Mouse (Mus musculus): Measurements from ENCODE around the gene Phf23.
"Not testable (repeated sequence)": the region's sequence is repeated elsewhere in the genome, so short reads cannot be mapped to it uniquely, and the experiment has no call there.

Gene Phf23

DNA sequence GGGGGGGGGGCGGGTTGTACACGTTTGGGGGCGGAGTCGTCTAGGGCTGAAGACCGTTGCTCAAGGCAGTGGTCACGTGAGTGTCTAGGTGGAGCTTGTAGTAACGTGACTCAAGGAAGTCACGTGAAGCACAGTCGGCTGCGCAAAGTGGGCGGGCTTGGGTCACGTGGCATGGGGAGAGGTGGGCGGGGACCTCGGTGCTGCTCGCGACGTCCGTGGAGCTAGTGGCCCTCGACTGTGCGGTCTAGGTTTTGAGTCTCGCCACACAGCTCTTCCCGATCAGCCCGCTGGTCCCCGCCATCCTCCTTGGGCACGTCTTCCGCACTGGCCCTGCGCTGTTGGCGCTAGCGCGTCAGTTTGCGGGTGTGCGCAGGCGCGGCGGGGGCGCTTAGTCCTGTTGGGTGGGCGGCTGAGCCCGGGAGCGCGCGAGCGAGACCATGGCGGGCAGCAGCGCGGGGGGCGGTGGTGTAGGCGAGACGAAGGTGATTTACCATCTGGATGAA is 4.9 kb downstream of the Phf23 start, which contains the start of gene Dvl2:
Gene Dvl2 (plus strand): TSS at position 200 of the 503 bp plus-strand sequence.
- DNase-seq (ENCODE audit: low spot score): peak; percentile 74

DNA sequence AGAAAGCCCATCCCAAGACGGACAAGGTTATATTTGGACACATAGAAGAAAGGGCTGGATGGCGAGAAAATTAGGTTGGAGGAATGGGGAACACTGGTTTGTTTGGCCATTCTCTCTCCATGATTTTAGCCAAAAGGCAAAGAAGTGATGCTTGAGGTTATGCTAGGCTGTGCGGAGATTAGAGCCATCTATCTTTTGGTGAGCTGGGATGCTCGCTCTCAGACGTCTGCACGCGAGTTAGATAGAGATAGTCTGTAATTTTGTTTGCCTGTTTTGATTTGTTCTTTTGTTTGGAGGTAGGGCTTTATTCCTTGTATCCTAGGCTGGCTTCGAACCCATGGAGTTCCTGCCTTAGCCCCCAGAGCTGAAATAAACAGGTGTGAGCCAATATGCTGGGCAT is 5.6 kb downstream of the Phf23 start:
- DNase-seq (ENCODE audit: low spot score): no peak

DNA sequence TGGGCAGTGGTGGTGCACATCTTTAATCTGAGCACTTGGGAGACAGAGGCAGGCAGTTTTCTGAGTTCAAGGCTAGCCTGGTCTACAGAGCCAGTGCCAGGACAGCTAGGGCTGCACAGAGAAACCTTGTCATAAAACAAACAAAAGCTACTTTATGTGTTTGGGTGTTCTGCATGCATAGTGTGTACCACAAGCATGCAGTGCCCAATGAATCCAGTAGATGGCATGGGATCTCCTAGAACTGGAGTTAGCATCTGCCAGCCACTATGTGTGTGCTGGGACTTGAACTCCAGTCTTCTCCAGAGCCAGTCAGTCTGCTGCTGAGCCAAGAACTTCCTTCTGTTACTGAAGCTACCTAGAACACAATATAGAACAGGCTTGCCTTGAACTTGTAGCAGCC is 6.3 kb downstream of the Phf23 start:
- no peak for DNase-seq (ENCODE audit: low spot score)

DNA sequence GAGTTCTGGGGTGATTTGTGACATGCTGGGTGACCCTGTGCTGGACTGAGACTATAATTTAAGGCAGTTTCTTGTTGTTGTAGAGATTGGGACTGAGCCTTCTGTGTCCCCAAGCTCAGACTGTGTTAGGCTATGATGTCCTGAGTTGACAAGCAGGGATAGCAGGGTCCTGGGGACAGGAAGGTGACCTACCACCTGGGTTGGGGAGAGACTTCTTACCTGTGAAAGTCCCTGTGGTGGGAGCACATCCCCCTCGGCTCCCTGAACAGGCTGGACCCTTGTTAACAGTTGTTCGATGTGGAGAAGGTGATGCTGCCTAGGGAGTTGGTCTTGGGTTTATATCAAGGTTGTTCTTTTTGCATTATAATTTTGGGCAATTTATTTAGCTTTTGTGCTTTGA is 6.9 kb downstream of the Phf23 start:
- DNase-seq (ENCODE audit: low spot score): no peak

DNA sequence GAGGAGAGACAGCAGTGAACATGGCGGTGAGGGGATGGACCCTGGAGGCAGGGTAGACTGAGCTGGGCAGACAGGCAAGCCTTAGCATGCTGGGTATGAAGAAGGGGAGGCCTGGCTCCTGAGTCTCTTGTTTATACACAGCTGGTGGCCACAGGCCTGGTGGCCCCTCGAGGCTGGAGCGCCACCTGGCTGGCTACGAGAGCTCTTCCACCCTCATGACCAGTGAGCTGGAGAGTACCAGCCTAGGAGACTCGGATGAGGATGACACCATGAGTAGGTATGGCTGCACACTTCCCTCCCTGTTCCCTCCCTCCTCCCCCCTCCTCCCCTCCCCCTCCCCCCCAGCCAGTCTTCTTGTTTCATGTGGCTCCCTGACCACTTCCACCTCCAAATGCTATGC is 9.9 kb downstream of the Phf23 start:
- no peak for DNase-seq (ENCODE audit: low spot score)

DNA sequence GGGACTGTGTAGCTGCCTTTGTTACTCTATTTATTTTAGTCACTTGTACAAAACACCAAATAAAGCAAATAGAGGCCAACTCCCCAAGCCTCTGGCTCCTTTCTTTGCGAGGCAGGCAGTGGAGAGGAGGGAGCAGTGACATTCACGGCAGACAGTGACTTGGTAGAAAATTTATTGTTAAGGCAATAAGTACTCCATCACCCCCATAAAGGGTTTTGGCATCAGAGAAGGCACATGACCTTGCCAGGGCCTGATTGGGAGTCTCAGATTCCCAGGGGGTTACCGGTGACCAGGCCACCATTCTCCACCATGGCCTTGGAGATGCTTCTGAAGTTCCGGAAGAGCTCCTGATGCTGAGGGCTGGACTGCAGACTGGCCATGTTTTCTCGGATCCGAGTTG is 14.5 kb downstream of the Phf23 start:
- no peak for DNase-seq (ENCODE audit: low spot score)

DNA sequence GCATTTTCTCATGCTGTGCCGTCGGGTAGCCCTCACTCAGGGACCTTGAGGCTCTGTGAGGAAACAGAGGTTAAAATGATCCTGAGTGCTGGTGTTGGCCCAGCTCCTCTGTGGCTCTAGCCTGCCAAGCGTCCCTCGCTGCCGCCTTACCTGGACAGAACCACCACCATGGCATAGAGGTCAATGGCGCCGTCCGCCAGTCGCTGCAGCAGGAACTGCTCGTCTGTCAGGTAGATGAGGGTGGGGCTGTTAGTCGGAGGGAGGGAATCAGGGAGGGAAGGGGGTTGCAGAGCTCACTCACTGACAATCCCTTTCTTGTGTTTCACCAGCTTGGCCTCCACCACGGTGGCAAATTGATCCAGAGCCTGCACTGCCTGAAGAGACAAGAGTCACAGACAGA is 15.0 kb downstream of the Phf23 start:
- DNase-seq (ENCODE audit: low spot score): no peak

DNA sequence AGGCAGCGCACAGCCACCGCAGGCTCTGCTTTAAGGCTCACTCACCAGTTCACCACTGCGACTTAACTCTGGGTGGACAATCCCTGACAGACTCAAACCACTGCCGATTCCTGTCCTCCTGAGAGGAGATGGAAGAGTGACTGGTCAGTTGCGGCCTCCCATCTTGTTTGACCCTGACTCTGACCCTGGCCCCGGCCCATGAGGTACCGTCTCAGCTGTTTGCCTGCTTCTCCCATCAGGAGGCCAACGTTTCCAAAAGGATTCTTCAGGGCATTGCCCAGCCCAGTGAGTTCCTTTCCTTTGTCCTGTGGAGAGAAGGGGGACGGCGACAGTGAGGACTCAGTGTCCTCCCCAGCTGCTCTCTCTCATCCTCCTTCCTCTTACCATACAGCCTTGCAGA is 15.4 kb downstream of the Phf23 start:
- no peak for DNase-seq (ENCODE audit: low spot score)

DNA sequence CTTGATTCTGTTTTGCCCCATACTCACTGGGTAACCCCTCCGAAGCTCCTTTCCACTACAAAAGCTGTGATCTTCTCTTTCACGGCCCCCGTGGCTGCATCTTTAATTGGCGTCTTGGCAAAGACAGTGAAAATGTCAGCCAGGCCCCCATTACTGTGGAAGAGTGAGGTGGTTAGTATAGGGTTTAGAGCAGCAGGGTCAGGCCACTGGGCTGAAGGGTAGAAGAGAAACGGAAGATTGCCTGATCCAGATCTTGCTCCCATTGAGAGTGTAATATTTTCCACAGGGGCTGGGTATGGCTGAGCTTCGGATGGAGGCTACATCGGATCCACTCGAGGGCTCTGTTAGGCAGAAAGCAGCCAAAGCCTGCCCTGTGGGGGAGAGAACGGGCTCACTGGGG is 17.4 kb downstream of the Phf23 start:
- DNase-seq (ENCODE audit: low spot score): no peak

DNA sequence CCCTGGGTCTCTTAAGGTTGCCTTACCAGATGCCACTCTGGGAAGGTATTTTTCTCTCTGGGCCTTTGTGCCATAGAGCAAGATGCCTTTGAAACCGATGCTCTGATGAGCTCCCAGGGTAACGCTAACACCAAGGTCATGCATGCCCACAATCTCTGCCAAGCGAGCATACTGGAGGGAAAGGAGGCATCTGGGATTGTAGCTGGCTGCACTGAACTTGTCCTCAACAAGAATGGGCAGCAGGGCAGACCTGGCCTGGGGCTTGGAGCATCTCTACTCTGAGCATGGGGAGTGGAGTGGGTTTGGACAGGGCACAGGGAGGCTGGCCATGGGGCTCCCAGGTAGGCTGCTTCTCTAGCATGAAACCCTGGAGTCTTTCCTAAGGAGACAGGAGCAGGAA is 17.8 kb downstream of the Phf23 start:
- no peak for DNase-seq (ENCODE audit: low spot score)

DNA sequence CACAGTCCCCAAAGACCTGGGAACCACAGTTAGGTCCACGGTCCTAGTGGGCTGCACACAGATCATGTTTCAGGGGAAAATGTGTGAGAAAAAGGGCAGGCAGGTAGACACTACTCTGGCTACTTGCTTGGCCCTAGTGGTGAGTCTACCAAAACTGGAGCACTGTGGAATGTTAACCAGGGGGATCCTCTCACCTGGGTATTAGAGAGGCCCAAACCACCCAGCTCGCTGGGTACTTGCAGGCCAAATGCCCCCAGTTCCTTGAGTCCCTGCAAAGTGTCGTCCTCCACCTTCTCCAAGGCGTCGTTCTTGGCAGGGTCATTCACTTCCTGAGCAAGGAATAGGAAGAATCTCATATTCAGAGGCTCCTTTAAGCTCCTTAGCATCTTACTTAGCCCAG is 18.5 kb downstream of the Phf23 start:
- DNase-seq (ENCODE audit: low spot score): no peak

DNA sequence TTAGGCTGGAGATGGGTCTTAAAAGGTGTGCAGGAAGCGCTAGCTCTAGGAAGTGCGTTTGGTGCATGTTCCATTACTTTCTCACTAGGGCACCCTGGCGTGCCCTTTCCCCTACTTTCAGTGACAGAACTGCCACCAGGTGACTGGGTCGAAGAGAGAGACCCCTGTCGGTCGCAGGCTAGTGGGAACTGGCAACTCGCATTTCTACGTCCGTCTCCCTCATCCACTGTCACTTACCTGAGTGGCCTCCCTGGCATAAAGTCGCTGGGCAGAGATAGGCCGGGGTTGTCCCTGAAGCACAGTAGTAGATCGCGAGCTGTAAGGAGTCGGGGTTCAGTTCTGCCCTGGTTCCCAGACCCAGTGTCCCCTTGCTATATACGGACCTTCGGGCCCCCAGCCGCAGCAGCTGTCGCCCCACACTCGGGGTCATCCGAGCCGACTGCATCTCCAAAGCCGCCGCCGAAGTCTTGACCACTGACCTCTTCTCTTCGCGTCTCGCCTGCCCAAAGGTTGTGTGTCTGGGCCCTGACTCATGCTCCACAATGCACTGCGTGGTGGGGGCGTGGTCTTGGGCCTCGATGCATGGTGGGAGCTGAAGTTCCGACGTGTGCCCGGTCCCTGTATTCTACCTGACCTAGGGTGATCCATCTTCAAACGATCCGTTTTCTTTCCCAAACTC is 19.4 kb downstream of the Phf23 start, which contains the start of gene Acadvl:
Gene Acadvl (minus strand): TSS at position 532 of the 679 bp plus-strand sequence.
- DNase-seq (ENCODE audit: low spot score): peak; percentile 72

DNA sequence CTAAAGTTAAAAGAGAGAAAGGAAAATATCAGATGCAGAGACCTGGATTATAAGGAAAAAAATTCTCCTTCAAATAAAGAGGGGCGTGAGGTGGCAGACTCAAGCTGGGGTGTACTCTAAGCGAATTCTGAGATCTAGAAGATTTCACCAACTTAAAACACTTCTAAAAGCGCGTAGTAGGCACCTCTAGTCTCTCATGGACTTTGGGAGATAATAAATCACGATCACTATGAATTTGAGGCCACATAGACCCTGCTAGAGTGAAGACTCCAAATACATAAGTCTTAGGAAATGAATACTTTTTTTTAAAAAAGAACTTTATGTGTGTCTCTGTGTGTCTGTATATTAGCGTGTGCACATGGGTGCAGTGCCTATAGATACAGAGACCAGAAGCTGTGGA is 20.1 kb downstream of the Phf23 start:
- no peak for DNase-seq (ENCODE audit: low spot score)

DNA sequence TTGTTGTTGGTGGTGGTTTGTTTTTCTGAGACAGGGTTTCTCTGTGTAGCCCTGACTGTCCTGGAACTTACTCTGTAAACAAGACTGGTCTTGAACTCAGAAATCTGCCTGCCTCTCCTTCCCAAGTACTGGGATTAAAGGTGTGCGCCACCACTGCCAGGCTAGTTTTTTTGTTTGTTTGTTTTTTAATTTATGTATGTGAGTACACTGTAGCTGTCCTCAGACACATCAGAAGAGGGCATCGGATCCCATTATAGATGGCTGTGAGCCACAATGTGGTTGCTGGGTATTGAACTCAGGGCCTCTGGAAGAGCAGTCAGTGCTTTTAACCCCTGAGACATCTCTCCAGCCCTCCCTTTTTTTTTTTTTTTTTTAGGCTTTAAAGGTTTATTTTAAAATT is 20.6 kb downstream of the Phf23 start:
- DNase-seq (ENCODE audit: low spot score): not testable (repeated sequence)

DNA sequence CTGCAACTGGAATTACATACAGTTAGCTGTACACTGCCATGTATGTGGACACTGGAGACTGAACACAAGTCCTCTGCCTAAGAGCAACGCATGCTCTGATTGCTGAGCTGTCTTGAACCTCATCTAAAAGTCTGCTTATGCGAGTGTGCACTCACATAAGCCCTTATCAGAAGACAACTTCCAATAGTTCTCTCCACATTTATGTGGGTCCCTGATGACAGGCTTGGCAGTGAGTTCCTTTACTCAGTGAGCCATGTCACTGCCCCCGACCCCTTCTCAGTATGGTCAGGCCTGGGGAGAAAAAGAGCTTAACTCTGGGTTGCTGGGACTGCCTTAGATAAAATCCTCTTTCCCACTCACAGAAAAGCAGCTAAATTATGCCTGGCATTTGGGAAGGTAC is 21.1 kb downstream of the Phf23 start, which contains the start of gene Dlg4:
Gene Dlg4 (plus strand): TSS at position 274 of the 400 bp plus-strand sequence.
- no peak for DNase-seq (ENCODE audit: low spot score)

DNA sequence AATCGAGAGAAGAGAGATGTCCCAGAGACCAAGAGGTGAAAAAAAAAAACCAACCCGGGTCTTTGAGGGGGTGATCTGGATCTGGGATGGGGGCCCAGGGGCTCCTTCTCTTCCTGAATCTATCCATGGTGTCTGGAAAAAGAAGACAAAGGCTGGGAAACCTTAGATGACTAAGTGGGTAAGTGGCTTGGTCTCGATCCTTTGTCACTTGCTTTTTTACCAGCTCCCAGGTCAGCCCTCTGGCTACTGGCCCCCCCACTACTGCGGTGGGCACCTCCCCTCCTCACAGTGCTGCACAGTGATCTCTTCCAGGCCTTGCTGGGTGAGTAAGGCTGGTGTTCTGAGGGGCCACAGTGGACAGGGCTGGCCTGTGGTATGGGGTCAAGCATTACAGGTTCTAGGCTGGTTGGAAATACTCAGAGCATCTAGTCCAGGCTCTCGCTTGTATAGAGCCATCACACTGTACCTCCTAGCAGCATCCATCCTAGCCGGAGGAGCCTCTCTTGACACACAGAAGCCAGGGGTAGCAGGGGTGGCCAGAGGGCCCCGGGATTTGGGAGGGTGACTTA is 21.7 kb downstream of the Phf23 start:
- no peak for DNase-seq (ENCODE audit: low spot score)

DNA sequence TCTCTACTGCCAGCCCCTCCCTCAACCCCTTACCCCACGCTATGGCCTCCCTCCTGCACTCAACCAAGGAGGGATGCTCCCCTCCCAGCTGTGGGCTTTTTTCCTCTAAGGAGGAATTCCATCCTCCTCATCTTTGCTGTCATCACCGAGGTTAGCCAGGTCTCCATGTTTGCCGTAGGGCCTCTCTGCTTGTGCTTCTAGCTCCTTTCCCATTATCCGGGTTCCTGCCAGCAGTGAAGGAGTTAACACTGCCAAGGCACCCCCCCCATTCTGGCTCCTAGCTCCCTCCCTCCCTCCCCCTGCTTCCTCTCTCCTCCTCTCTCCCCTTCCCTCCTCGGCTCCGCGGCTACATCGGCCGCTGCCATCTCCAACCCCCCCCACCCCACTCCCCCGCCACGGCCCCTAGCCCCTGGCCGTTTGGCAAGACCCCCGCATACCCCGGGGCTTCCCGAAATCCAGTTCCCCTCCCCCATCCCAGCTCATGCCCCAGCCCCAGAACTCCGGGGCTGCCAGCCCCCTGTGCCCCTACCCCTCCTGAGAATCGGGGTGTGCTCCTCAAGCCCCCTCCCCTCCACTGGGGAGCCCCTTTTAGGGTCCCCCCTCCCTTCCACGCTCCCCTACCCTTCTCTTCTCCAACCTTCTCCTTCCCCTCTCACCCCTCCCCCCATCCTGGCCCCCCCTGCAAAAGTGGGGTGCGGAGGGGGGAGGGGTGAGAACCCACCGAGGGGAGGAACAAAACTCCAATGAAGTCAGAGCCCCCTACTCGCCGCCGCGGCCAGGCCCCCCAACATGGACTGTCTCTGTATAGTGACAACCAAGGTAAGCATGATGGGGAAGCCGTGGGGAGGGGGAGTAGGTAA is 22.8 kb downstream of the Phf23 start:
- DNase-seq (ENCODE audit: low spot score): no peak

DNA sequence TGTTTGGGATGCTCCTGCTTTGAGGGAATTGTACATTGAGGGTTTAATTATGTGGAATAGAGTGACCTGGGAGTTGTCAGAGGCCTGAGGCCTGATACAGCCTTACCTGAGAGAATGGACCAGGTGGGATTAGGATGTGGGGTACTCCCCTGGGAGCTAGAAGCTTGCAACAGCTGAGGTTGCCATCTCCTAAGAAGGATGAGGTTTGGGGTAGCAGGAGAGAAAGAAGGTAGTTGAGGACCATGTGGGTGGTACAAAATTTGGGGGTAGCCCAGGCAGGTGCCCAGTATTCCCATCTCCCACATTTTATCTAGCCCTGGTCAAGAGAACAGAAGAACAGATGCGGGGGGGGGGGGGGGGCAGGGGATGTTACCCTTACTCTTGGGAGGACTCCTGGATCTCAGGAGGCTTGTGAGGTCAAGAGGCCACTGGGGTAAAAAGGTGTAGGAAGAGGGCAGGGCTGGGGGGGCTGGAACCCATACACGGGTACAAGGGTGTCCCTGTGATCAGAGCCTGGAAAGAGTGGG is 24.0 kb downstream of the Phf23 start:
- no peak for DNase-seq (ENCODE audit: low spot score)

DNA sequence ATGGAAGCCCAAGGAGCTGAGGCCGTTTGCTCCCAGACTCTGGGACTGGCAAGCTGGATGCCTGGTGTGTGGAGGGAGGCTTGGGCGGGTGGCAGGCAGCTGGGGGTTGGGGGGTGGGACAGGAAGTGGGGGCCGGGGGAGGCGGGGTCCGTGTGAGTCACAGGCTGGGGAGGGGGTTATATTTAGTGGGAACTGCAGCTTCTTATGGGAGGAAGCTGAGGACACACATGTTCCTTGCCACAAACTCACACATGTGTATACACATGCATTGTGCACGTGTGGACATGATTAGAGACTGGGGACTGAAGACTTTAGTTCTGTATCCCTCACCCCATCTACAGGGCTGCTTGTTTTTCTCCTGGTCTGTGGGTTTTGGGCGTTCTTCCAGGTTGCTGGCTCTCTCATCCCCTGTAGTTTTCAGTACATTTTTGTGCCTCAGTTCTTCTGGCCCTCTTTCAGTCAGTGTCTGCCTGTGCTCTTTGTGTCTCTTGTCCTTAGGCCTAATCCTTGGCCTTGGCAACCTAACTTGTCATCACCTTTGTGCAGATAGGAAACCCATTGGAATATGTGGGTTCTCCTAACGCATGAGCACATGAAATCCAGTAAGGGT is 24.6 kb downstream of the Phf23 start:
- DNase-seq (ENCODE audit: low spot score): no peak

DNA sequence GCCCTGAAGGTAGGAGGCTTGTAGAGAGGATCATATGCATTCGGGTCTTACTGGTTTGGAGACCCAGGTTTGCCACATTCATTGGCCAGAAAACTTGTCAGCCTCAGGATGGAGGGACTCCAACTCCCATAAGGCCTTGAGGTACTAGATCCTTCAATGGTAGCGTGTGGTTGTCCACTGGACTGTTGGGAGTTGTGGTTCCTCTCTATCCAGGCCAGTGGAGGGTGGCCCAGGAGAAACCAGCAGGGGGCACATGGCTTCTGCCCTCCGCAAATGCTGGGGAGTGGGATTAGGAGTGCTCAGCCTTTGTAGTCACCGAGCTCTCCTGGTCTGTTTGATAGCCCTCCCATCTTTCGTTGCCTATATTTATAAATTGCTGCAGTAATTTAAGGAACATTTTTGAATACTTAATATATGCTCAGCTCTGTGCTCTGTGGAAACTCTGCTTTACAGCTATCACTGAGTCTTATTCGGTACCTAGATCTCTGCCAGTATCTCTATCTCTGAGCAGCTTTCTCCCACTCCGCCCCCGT is 25.2 kb downstream of the Phf23 start:
- DNase-seq (ENCODE audit: low spot score): peak; percentile 58

DNA sequence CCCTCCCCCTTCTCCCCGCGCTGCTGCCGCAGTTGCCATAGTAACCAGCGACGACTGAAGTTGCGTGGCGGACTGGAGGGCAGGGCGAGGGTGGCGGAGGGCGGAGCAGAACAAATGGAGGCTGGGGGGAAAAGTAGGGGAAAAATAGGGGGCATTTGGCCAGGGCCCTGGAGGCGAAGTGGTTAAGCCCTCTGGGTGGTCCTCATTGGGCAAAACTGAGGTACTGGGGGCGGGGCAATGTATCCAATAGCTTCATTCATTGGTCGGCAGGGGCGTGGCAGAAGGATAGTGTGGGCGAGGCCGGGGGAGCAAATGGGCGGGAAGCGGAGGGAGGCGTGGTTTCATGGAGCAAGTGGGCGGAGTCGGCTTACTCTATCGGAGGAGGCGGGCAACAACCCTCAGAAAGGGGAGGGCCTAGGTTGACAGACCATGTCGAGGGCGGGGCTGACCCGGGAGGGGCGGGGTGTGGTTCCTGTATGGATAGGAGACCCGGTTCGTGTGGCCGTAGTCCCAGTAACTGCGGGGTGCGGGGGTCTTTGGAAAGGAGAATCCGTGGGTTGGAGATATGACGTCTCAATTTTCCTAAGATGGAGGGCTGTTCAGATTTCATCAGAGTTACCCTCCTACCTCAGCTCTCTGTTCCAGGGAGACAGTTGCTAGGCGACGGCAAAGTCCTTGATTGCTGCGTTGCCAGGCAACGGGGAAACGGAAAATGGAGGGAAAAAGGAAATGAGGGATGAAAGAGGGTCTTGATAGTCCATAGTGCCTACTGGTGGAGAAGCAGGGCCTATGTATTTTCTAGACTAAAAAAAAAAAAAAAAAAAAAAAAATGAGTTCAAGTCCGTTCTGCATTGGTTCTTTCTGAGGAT is 25.9 kb downstream of the Phf23 start:
- DNase-seq (ENCODE audit: low spot score): peak; percentile 97

Measured in ovary, postnatal 14 days (tissue).